Mouse (Mus musculus): Measurements from ENCODE around the gene Scarf1. TPM values are rescaled to one million over a fixed set of nuclear protein-coding genes. Genes with fewer than 3 reads are reported as not detected.

Gene Scarf1
- polyA plus RNA-seq, 1 experiment from 2014 or later = 13.8 TPM

DNA sequence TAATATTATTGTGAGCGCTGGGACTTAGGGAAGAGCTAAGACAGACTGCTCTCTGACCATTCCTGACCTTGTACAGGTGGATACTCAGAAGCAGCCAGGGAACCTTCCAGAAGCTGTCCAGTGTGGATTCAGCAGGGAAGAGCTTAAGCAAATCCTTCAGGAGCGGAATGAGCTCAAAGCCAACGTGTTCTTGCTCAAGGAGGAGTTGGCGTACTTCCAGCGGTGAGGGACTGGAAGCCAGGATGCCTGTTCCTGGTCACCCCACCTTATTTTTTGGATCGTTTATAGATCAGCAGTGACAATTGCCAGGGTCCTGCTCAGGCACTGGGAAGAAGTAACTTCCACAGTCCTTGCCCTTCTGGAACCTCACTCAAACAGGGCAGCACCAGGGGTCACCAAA, 2.1 kb upstream of the Scarf1 start:
- no peak for ATAC-seq (ENCODE audit: insufficient number of reproducible peaks, low FRiP score)
- no peak overlapping the region for H3K4me3 ChIP-seq
- no peak overlapping the region for H3K9ac ChIP-seq
- H3K9me3 ChIP-seq (replicated peaks) = no peaks in the 10 kb centered on the region
- H3K36me3 ChIP-seq = peaks cover 34% of the 10 kb centered on the region
- H3K4me1 ChIP-seq (replicated peaks) = peaks cover 29% of the 10 kb centered on the region
- no peak overlapping the region for H3K27ac ChIP-seq (ENCODE audit: poor library complexity, severe bottlenecking)
- WGBS = 79% methylated on average over 6 of the region's 6 CpGs
- H3K4me2 ChIP-seq = no peak overlapping the region
- no peaks in the 10 kb centered on the region for H3K27me3 ChIP-seq (replicated peaks)

DNA sequence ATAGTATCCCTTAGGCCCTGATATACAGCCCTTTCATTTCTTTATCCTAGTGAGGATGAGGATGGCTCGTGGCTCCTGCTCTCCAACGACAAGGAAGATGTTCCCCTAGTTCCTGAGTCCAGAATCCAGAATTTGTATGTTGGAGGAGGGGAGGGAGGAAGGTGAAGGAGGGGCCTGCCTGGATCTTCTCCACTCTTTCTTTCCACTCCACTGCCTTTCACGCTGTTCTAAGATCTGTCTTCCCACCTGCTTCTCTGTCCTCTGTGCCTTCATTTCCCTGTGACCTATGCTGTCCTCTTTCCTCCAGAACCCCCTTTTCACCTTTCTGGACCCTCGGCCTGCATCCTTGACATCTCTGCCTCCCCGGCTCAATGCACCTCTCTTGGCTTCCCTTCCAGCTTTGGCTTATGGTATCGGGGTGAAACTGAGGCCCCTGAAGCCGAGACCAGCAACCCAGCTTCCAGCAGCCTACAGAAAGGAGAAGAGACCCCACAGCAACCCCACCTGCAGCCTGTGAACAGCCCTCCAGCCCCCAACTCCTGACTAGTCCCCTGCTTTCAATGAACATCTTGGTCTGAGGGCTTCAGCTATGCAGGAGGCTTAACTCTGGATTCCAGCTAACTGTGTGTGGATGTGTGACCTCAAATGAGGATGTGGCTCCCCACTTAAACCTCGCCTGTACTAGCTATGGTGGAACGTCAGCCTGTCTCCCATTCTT, 880 bp upstream of the Scarf1 start:
- no peaks in the 10 kb centered on the region for H3K9me3 ChIP-seq (replicated peaks)
- H3K4me3 ChIP-seq = no peak overlapping the region
- H3K27ac ChIP-seq (ENCODE audit: poor library complexity, severe bottlenecking) = no peak overlapping the region
- H3K9ac ChIP-seq = no peak overlapping the region; the same call in 1 of the 2 replicates
- 74% methylated on average over 9 of the region's 9 CpGs for WGBS
- H3K4me2 ChIP-seq = no peak overlapping the region
- no peaks in the 10 kb centered on the region for H3K27me3 ChIP-seq (replicated peaks)
- no peak for ATAC-seq (ENCODE audit: insufficient number of reproducible peaks, low FRiP score)
- peaks cover 30% of the 10 kb centered on the region for H3K36me3 ChIP-seq
- H3K4me1 ChIP-seq (replicated peaks) = peaks cover 29% of the 10 kb centered on the region

DNA sequence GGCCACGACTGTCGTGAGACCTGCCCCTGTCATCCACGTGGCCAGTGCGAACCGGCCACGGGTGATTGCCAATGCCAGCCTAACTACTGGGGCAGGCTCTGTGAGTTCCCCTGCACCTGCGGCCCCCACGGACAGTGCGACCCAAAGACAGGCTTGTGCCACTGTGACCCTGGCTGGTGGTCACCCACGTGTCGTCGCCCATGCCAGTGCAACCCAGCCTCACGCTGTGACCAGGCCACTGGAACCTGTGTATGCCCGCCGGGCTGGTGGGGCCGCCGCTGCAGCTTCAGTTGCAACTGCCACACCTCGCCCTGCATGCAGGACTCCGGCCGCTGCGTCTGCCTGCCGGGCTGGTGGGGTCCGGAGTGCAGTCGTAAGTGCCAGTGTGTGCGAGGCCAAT, 1.8 kb downstream of the Scarf1 start:
- Histone ChIP-seq H3K4me2 (no peak overlapping the region), H3K27me3 (replicated peaks) (no peaks in the 10 kb centered on the region), H3K4me3 (no peak overlapping the region), H3K9ac (no peak overlapping the region), H3K9me3 (replicated peaks) (no peaks in the 10 kb centered on the region), H3K27ac (ENCODE audit: poor library complexity, severe bottlenecking) (no peak overlapping the region), H3K36me3 (0 out of 2 replicates have a peak, but pooled peaks cover 9% of the 10 kb centered on the region), H3K4me1 (replicated peaks) (peaks cover 11% of the 10 kb centered on the region)
- WGBS = 90% methylated on average over 25 of the region's 25 CpGs
- no peak for ATAC-seq (ENCODE audit: insufficient number of reproducible peaks, low FRiP score)

DNA sequence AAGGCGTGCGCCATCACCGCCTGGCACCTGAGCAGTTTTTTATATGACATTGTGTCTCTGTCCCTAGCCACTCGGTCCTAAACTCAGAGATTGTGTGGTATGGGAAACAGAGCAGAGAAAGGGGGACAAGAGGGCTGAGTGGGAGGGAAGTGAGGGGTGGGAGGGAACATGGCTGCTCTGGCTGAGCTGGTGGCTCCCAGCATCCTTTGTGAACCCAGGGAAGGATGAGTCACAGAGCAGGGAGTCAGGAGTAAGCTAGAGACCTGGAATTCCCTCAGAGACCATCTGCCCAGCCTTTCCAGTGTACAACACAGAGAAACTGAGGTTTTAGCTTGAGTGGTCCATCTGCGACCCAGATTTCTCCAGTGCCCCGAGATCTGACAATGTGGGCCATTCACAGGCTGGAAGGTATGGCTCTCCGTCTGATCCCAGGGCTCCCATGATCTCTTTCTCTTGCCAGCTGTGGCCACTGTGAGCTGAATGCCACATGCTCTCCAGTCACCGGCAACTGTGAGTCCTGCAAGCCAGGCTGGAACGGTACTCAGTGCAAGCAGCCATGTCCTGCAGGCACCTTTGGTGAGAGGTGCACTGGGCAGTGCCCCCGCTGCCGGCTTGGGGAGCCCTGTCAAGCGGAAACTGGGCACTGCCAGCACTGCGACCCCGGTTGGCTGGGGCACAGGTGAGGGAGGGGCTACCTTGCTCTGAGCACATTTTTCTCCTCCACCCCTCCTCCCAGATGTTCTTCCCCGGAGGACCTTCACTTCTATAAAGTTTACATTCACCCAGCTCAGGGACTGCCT, 6.7 kb downstream of the Scarf1 start:
- 0 out of 2 replicates have a peak, but pooled peaks have one; percentile 39 for ATAC-seq (ENCODE audit: insufficient number of reproducible peaks, low FRiP score)
- H3K9ac ChIP-seq = no peak overlapping the region
- 77% methylated on average over 15 of the region's 15 CpGs for WGBS
- no peaks in the 10 kb centered on the region for H3K4me1 ChIP-seq (replicated peaks)
- H3K27ac ChIP-seq (ENCODE audit: poor library complexity, severe bottlenecking) = no peak overlapping the region
- no peak overlapping the region for H3K4me3 ChIP-seq
- no peaks in the 10 kb centered on the region for H3K9me3 ChIP-seq (replicated peaks)
- H3K36me3 ChIP-seq = 0 out of 2 replicates have a peak, but pooled peaks cover 9% of the 10 kb centered on the region
- no peak overlapping the region for H3K4me2 ChIP-seq
- 0 out of 2 replicates have a peak, but pooled peaks cover 3% of the 10 kb centered on the region for H3K27me3 ChIP-seq (replicated peaks)

DNA sequence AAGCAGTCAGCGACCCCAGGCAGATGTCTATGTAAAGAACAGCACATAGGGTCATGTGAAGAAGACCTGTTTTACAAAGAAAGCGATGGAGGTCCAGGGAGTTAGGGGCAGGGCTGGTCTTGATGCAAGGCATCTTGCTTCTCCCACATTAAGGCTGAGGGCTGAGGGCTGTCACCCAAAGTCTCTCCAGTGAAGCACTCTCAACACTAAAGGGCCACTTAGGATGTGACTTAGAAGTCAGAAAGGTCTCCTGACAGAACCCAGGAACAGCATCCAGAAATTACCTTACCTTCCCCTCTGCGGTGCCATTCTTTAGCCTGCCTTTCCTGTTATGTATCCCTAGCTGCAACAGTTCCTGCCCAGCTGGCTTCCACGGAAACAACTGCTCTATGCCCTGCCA, 8.3 kb downstream of the Scarf1 start:
- peaks cover 5% of the 10 kb centered on the region; the same call in 1 of the 2 replicates for H3K36me3 ChIP-seq
- H3K4me1 ChIP-seq (replicated peaks) = no peaks in the 10 kb centered on the region
- no peak overlapping the region for H3K4me2 ChIP-seq
- H3K4me3 ChIP-seq = no peak overlapping the region
- H3K9me3 ChIP-seq (replicated peaks) = no peaks in the 10 kb centered on the region
- 0 out of 2 replicates have a peak, but pooled peaks cover 3% of the 10 kb centered on the region for H3K27me3 ChIP-seq (replicated peaks)
- ATAC-seq (ENCODE audit: insufficient number of reproducible peaks, low FRiP score) = no peak
- no peak overlapping the region for H3K27ac ChIP-seq (ENCODE audit: poor library complexity, severe bottlenecking)
- 85% methylated on average over 4 of the region's 4 CpGs for WGBS
- no peak overlapping the region for H3K9ac ChIP-seq

DNA sequence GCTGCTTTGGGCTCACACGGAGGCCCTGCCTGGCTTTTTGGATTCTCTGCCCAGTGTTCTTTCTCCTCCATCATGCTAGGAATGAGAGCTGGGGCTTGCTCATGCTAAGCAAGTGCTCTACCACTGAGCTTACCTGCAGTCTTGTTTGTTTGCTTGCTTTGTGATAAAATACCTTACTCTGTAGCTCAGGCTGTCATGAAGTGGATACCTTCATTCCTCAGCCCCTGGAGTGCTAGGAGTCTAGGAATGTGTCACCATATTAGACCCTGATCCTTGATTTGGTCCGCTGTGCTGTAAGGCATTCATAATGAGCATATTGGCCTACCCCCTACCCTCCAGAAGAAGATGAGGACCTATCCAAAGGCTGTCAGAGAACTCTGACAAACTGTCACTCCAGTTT, 9.5 kb downstream of the Scarf1 start:
- no peak for ATAC-seq (ENCODE audit: insufficient number of reproducible peaks, low FRiP score)
- no peak overlapping the region for H3K9ac ChIP-seq
- H3K4me2 ChIP-seq = no peak overlapping the region
- H3K4me3 ChIP-seq = no peak overlapping the region
- peaks cover 6% of the 10 kb centered on the region; the same call in 1 of the 2 replicates for H3K36me3 ChIP-seq
- 0 out of 2 replicates have a peak, but pooled peaks cover 3% of the 10 kb centered on the region for H3K27me3 ChIP-seq (replicated peaks)
- no peaks in the 10 kb centered on the region for H3K4me1 ChIP-seq (replicated peaks)
- WGBS = 77% methylated on average over 2 of the region's 2 CpGs
- no peak overlapping the region for H3K27ac ChIP-seq (ENCODE audit: poor library complexity, severe bottlenecking)
- no peaks in the 10 kb centered on the region for H3K9me3 ChIP-seq (replicated peaks)

DNA sequence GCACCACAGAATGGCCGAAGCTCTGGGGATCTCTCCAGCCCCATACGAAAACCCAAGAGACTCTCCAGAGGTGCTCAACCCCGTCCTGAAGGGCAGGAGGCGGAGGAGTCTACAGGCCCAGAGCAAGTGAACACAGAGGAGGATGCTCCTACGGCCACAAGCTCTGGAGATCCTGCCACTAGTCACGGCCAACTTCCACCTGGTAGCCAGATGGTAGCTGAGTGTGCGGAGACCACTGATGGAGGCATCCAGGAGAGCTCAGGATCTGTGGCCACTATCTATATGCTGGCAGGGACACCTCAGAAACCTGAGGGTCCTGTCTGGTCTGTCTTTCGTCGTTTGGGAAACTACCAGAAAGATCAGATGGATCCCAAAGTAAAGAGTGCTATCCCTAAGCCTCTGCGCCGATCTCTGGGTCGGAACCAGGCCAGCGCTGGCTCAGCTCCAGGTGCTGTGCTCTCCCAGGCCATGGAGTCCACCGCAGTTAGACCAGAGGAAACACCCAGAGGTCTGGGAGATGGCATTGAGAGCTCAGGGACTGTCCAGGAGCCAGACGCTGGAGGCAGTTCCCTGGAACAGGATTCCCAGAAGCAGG, 12.3 kb downstream of the Scarf1 start:
- H3K4me3 ChIP-seq = no peak overlapping the region
- WGBS = 75% methylated on average over 15 of the region's 15 CpGs
- no peak overlapping the region for H3K27ac ChIP-seq (ENCODE audit: poor library complexity, severe bottlenecking)
- H3K36me3 ChIP-seq = peaks cover 6% of the 10 kb centered on the region; the same call in 1 of the 2 replicates
- H3K4me1 ChIP-seq (replicated peaks) = no peaks in the 10 kb centered on the region
- no peak overlapping the region for H3K9ac ChIP-seq
- no peak overlapping the region for H3K4me2 ChIP-seq
- H3K27me3 ChIP-seq (replicated peaks) = 0 out of 2 replicates have a peak, but pooled peaks cover 4% of the 10 kb centered on the region
- no peaks in the 10 kb centered on the region for H3K9me3 ChIP-seq (replicated peaks)
- ATAC-seq (ENCODE audit: insufficient number of reproducible peaks, low FRiP score) = no peak

DNA sequence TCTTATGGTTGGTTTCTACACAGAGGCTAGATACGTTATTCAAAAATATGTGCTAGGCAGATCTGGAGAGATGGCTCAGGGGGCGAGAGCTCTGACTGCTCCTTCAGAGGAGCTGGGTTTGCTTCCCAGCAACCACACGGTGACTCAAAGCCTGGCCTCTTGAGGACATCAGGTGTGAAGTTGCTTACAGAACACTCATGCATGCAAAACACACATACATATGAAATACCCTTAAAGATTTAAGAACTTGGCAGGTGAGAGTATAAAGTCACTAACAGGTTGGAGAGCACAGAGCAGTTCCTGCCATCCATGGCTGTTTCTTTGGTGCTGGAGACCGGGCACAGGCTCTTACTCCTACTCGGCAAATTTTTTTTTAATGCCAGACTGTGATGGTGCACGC, 13.6 kb downstream of the Scarf1 start:
- 0 out of 2 replicates have a peak, but pooled peaks cover 4% of the 10 kb centered on the region for H3K27me3 ChIP-seq (replicated peaks)
- no peak overlapping the region for H3K9ac ChIP-seq
- WGBS = 83% methylated on average over 6 of the region's 6 CpGs
- no peak for ATAC-seq (ENCODE audit: insufficient number of reproducible peaks, low FRiP score)
- no peak overlapping the region for H3K4me3 ChIP-seq
- no peaks in the 10 kb centered on the region for H3K9me3 ChIP-seq (replicated peaks)
- no peak overlapping the region for H3K4me2 ChIP-seq
- H3K36me3 ChIP-seq = peaks cover 6% of the 10 kb centered on the region; the same call in 1 of the 2 replicates
- no peak overlapping the region for H3K27ac ChIP-seq (ENCODE audit: poor library complexity, severe bottlenecking)
- no peaks in the 10 kb centered on the region for H3K4me1 ChIP-seq (replicated peaks)

DNA sequence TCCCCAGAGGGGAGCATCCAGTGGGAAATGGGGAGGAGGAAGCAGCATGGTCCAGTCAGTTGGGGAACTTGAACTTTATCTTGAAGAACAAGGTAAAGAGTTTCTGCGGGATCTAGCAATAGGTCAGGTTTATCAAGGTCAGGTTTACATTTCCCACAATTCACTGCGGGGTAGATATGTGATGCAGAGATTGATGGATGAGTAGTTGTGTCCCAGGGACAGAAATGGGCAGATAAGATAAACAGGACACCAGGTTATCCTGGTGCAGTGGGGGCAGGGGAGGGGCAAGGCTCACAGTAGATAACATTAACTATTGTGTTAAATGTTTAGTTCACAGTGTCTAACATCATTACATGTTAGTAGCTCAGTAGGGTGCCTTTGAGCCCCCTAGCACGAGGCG, 16.4 kb downstream of the Scarf1 start:
- Histone ChIP-seq H3K27ac (ENCODE audit: poor library complexity, severe bottlenecking) (no peak overlapping the region), H3K9me3 (replicated peaks) (no peaks in the 10 kb centered on the region), H3K4me2 (0 out of 2 replicates have a peak overlapping the region, but pooled peaks have one; percentile 97), H3K27me3 (replicated peaks) (peaks cover 10% of the 10 kb centered on the region; the same call in 1 of the 2 replicates), H3K9ac (no peak overlapping the region), H3K4me3 (no peak overlapping the region), H3K36me3 (peaks cover 6% of the 10 kb centered on the region; the same call in 1 of the 2 replicates), H3K4me1 (replicated peaks) (peaks cover 17% of the 10 kb centered on the region)
- ATAC-seq (ENCODE audit: insufficient number of reproducible peaks, low FRiP score) = no peak
- 30% methylated on average over 4 of the region's 4 CpGs for WGBS

DNA sequence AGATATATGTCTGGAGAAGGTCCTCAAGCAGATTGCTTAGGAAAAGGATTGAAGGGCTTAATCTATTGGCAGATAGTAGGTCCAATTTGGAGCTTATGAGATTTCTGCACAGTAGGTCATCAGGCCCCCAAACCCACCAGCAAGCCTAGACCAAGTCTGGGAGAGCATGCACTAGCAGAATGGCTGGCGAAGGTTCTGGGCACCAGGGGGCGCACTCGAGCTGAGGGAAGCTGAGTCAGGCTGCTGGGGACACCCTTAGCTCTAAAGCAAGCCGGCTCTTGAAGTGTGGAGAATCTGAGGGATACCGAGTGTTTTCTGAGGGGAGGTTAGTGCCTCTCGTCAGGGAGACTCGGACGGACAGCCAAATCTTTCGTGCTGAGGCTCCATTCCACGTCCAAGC, 17.0 kb downstream of the Scarf1 start:
- Histone ChIP-seq H3K4me2 (peak overlapping the region; percentile 97), H3K4me3 (peak overlapping the region; percentile 69), H3K27ac (ENCODE audit: poor library complexity, severe bottlenecking) (no peak overlapping the region), H3K4me1 (replicated peaks) (peaks cover 22% of the 10 kb centered on the region), H3K9me3 (replicated peaks) (no peaks in the 10 kb centered on the region), H3K36me3 (peaks cover 6% of the 10 kb centered on the region; the same call in 1 of the 2 replicates), H3K27me3 (replicated peaks) (peaks cover 10% of the 10 kb centered on the region; the same call in 1 of the 2 replicates), H3K9ac (peak overlapping the region; percentile 83)
- peak; percentile 57 for ATAC-seq (ENCODE audit: insufficient number of reproducible peaks, low FRiP score)
- WGBS = under 1% methylated on average over 10 of the region's 10 CpGs

Measured in heart, embryonic 12.5 days (tissue).